Mouse (Mus musculus) frontal cortex, postnatal 14 days (tissue): Measurements from ENCODE around the gene Ppie.
"Not testable (repeated sequence)": the region's sequence is repeated elsewhere in the genome, so short reads cannot be mapped to it uniquely, and the experiment has no call there.

Experiments
- DNase-seq, 2 experiments: peaks; one replicate each; pipeline ENCODE4 v3.0.0; 2022; ENCODE audit warnings: low spot score in 2 of 2

The Ppie gene

GRCm38 (mm10) chr4:123114651-123115050, 25.1 kb downstream of the Ppie start:
- not testable (repeated sequence) for DNase-seq

- no peak for DNase-seq
These were observed 27.5 kb downstream of the Ppie start for GRCm38 (mm10) chr4:123112216-123112764.

- not testable (repeated sequence) for DNase-seq
These were observed 28.3 kb downstream of the Ppie start for GRCm38 (mm10) chr4:123111275-123111983.

GRCm38 (mm10) chr4:123110751-123111150, 29.0 kb downstream of the Ppie start:
- no peak for DNase-seq

- no peak for DNase-seq
These were observed 31.7 kb downstream of the Ppie start for GRCm38 (mm10) chr4:123108056-123108455.

- DNase-seq: no peak
These were observed 32.9 kb downstream of the Ppie start for GRCm38 (mm10) chr4:123106864-123107263.

- not testable (repeated sequence) for DNase-seq
These were observed 33.8 kb downstream of the Ppie start for GRCm38 (mm10) chr4:123105929-123106328.

GRCm38 (mm10) chr4:123105451-123105790, 34.3 kb downstream of the Ppie start:
- no peak for DNase-seq

- DNase-seq: no peak
These were observed 34.9 kb downstream of the Ppie start, which contains the start of gene Bmp8b for GRCm38 (mm10) chr4:123104651-123105450. Gene Bmp8b (plus strand): TSS chr4:123105165.

- no peak for DNase-seq
These were observed 45.9 kb downstream of the Ppie start for GRCm38 (mm10) chr4:123093869-123094268.

GRCm38 (mm10) chr4:123093064-123093776, 46.5 kb downstream of the Ppie start:
- DNase-seq: no peak

GRCm38 (mm10) chr4:123092621-123093020, 47.1 kb downstream of the Ppie start:
- DNase-seq: no peak

- no peak for DNase-seq
These were observed 53.4 kb downstream of the Ppie start for GRCm38 (mm10) chr4:123086381-123086780.

- DNase-seq: no peak
These were observed 54.5 kb downstream of the Ppie start for GRCm38 (mm10) chr4:123085290-123085689.

GRCm38 (mm10) chr4:123083323-123083902, 56.3 kb downstream of the Ppie start:
- DNase-seq: no peak

GRCm38 (mm10) chr4:123082283-123083163, 57.2 kb downstream of the Ppie start:
- DNase-seq: peak in 1 of 2 experiments; percentile 43

GRCm38 (mm10) chr4:123080791-123081190, 59.0 kb downstream of the Ppie start:
- no peak for DNase-seq

GRCm38 (mm10) chr4:123078231-123078630, 61.5 kb downstream of the Ppie start:
- DNase-seq: no peak
